In genomic region chr4:131860492-131861340, GRCm38 (mm10) we compare ENCODE assay signal across 8 mouse cellular contexts. TPM values are rescaled to one million over a fixed set of nuclear protein-coding genes. Genes with fewer than 3 reads are reported as not detected.
DNase-seq lines count a peak whose midpoint lies in the region; ATAC-seq lines count a peak whose summit lies in the region.

No protein-coding gene starts in this region.

- H3K4me2 ChIP-seq in midbrain, embryonic 13.5 days (replicated peaks), result no peak overlapping the region

- 50% methylated on average over 15 of the region's 15 CpGs for WGBS in midbrain, embryonic 13.5 days

- peaks cover 41% of the 10 kb centered on the region for H3K36me3 ChIP-seq in midbrain, embryonic 13.5 days

- no peak overlapping the region for H3K27ac ChIP-seq in midbrain, embryonic 13.5 days

- H3K4me3 ChIP-seq in midbrain, embryonic 13.5 days (replicated peaks), result no peak overlapping the region

- peak; percentile 88 for ATAC-seq in common myeloid progenitor, adult 5-6 weeks (replicated peaks; ENCODE audit: low read depth, poor library complexity, severe bottlenecking)
- 0 out of 2 replicates have a peak, but pooled peaks have one; percentile 40 for ATAC-seq in midbrain, embryonic 13.5 days

- H3K27me3 ChIP-seq in midbrain, embryonic 13.5 days, result no peaks in the 10 kb centered on the region

- H3K4me1 ChIP-seq in midbrain, embryonic 13.5 days (replicated peaks), result no peaks in the 10 kb centered on the region

- no peaks in the 10 kb centered on the region for H3K9me3 ChIP-seq in midbrain, embryonic 13.5 days

- peak; percentile 59 to 68 for DNase-seq in urinary bladder, adult 18-20 months (ENCODE audit: low spot score in 2 of 2)
- DNase-seq in urinary bladder, postnatal 10 days (ENCODE audit: low spot score), result no peak
- DNase-seq in gastrocnemius, postnatal 25 days, result peak; percentile 50
- peak; percentile 70 for DNase-seq in kidney, adult 11 months
- DNase-seq in left cerebral cortex, postnatal 4 days, result peak; percentile 82
- peak; percentile 62 to 79 for DNase-seq in spleen, adult 18-20 months

- no peak overlapping the region for H3K9ac ChIP-seq in midbrain, embryonic 13.5 days (replicated peaks)

- intact Hi-C loops in left cerebral cortex, postnatal 4 days (cut with DNase I), result loop anchor here (5.0 kb wide), 1 partner anchor 217 kb away; the partner anchor contains the start of gene Epb41

RNA-seq across cellular contexts. Expression of gene Srsf4, which starts 12.7 kb away (rescaled TPM):
- total RNA-seq in common myeloid progenitor, adult 5-6 weeks (2017), result 103 and 108 TPM in 2 replicates
- total RNA-seq in gastrocnemius, postnatal 25 days (2021), result 10 to 100 TPM; 27.4 to 30.6 TPM
- 10 to 100 TPM; 87.7 to 90.4 TPM for total RNA-seq in left cerebral cortex, postnatal 4 days (2021)
- 134 and 140 TPM in 2 replicates for polyA plus RNA-seq in midbrain, embryonic 13.5 days (2015; fragmentation: Nextera tagmentation; extraction: Ambion mirVana)

RNA-seq across cellular contexts. Expression of gene Mecr, which starts 17.4 kb away (rescaled TPM):
- total RNA-seq in common myeloid progenitor, adult 5-6 weeks (2017), result 26.5 and 26.8 TPM in 2 replicates
- 10 to 100 TPM; 24.0 to 24.6 TPM for total RNA-seq in gastrocnemius, postnatal 25 days (2021)
- 10 to 100 TPM; 36.9 to 38.2 TPM for total RNA-seq in left cerebral cortex, postnatal 4 days (2021)
- polyA plus RNA-seq in midbrain, embryonic 13.5 days (2015; fragmentation: Nextera tagmentation; extraction: Ambion mirVana), result 38.0 and 38.3 TPM in 2 replicates

RNA-seq across cellular contexts. Expression of gene Ptpru, which starts 22.6 kb away (rescaled TPM):
- total RNA-seq in common myeloid progenitor, adult 5-6 weeks (2017), result 0.27 and 0.44 TPM in 2 replicates
- 1 to 10 TPM in 1 of 2 experiments, under 1 TPM in 1; 0.69 to 1.4 TPM for total RNA-seq in gastrocnemius, postnatal 25 days (2021)
- total RNA-seq in left cerebral cortex, postnatal 4 days (2021), result 10 to 100 TPM; 44.0 to 54.1 TPM
- 17.2 and 18.9 TPM in 2 replicates for polyA plus RNA-seq in midbrain, embryonic 13.5 days (2015; fragmentation: Nextera tagmentation; extraction: Ambion mirVana)

Comparison
In these comparisons a context has a peak if more than half of its experiments do, and no peak if none do; other contexts are left out.
1. RNA of gene Ptpru, which starts 22.6 kb away (total RNA-seq): 44.0 to 54.1 TPM in left cerebral cortex, postnatal 4 days; 0.69 to 1.4 TPM in gastrocnemius, postnatal 25 days and 0.27 to 0.44 TPM in common myeloid progenitor, adult 5-6 weeks; every median in the first group is over 10 times any median in the second.